Mouse (Mus musculus): Measurements from ENCODE around the gene Hdac10. TPM values are rescaled to one million over a fixed set of nuclear protein-coding genes. Genes with fewer than 3 reads are reported as not detected.

The Hdac10 gene
- total and polyA plus RNA-seq, 3 experiments, result 8.2 to 17.7 (median 9.5) TPM

GRCm38 (mm10) chr15:89171526-89172051 is 43.1 kb upstream of the Hdac10 start:
- Histone ChIP-seq H3K4me1 (ENCODE audit: control insufficient read depth in 1 of 2, insufficient read depth in 2 of 2) (peaks cover 11 to 51% of the 10 kb centered on the region in 2 experiments; a peak in 3 of 4 replicates), H3K27me3 (replicated peaks) (peaks cover 1% of the 10 kb centered on the region), H3K27ac (ENCODE audit: insufficient read depth, low read depth) (no peak overlapping the region), H3K9ac (ENCODE audit: insufficient read depth, low read depth) (no peak overlapping the region), H3K4me2 (ENCODE audit: insufficient read depth, low read depth, poor library complexity, severe bottlenecking) (no peak overlapping the region; the same call in 1 of the 2 replicates), H3K4me3 (replicated peaks in 1 of 3; ENCODE audit: low read depth in 2 of 3, low read length in 2 of 3, poor library complexity in 1 of 3) (no peak overlapping the region), H3K9me3 (replicated peaks; ENCODE audit: low read length) (no peaks in the 10 kb centered on the region), H3K36me3 (replicated peaks in 1 of 2; ENCODE audit: control insufficient read depth in 1 of 2, insufficient read depth in 1 of 2, low read length in 1 of 2) (peaks cover 10 to 13% of the 10 kb centered on the region in 2 experiments), H3K79me2 (replicated peaks; ENCODE audit: control insufficient read depth, extremely low read depth, insufficient read depth, poor library complexity, severe bottlenecking) (no peaks in the 10 kb centered on the region)
- dilution Hi-C loops (cut with MboI; ENCODE audit: extremely low pct_ligation_motif_present, extremely low pct_unique_long_range_greater_than_20kb, low sequenced_read_pairs), result no loop called here
- in situ Hi-C loops (cut with MboI; ENCODE audit: low pct_ligation_motif_present, low pct_unique_long_range_greater_than_20kb, low sequenced_read_pairs), result loop anchor here (5.0 kb wide), 1 partner anchor 36 kb away; no protein-coding TSS in a partner anchor
- no peak for TF ChIP-seq JUND (conservative IDR thresholded peaks at IDR 0.05; ENCODE audit: low read depth, low read length)
- no peak for TF ChIP-seq KAT2A (IDR thresholded peaks at IDR 0.05; ENCODE audit: insufficient replicate concordance, low read length)
- no peak for TF ChIP-seq SIN3A (IDR thresholded peaks at IDR 0.05; ENCODE audit: low read length)
- TF ChIP-seq USF1 (IDR thresholded peaks at IDR 0.05; ENCODE audit: low read depth, low read length), result no peak
- TF ChIP-seq SMC3 (IDR thresholded peaks at IDR 0.05; ENCODE audit: low read depth, low read length), result no peak
- no peak for TF ChIP-seq IRF4 (IDR thresholded peaks at IDR 0.05; ENCODE audit: low read depth, low read length)
- no peak for TF ChIP-seq ZC3H11A (IDR thresholded peaks at IDR 0.05; ENCODE audit: low read depth, low read length)
- no peak for TF ChIP-seq EP300 (IDR thresholded peaks at IDR 0.05; ENCODE audit: low read length)
- no peak for TF ChIP-seq POLR2A (IDR thresholded peaks at IDR 0.05; ENCODE audit: low read depth, low read length)
- TF ChIP-seq CHD1 (IDR thresholded peaks at IDR 0.05; ENCODE audit: low read depth, low read length), result no peak
- TF ChIP-seq ZKSCAN1 (IDR thresholded peaks at IDR 0.05; ENCODE audit: borderline replicate concordance, low read depth, low read length), result no peak
- no peak for TF ChIP-seq CHD2 (IDR thresholded peaks at IDR 0.05; ENCODE audit: low read length)
- TF ChIP-seq NELFE (IDR thresholded peaks at IDR 0.05; ENCODE audit: low read depth, low read length), result no peak
- no peak for TF ChIP-seq ZMIZ1 (IDR thresholded peaks at IDR 0.05; ENCODE audit: low read depth, low read length)
- DNase-seq (ENCODE audit: extremely low read depth), result no peak

DNA sequence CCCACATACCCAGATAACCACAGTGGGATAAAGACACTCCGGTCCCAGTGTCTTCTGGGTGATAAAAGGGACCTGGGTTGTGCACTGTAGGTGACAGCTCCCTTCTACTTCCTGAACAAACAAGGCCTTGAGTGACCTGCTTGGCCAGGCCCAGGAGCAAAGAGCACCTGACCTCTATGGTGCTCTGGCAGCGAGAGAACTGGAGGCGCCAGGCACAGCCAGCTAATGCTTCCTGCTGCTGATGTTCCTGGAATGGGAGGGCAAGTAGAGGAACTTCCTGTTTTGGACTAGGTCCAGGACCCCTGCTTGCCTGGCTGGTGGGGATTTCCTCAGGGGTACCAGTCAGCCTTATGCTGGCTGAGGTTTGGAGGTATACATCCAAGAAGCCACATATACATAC is 41.6 kb upstream of the Hdac10 start:
- Histone ChIP-seq H3K9ac (ENCODE audit: insufficient read depth, low read depth) (no peak overlapping the region), H3K27me3 (replicated peaks) (peaks cover 1% of the 10 kb centered on the region), H3K9me3 (replicated peaks; ENCODE audit: low read length) (no peaks in the 10 kb centered on the region), H3K4me2 (ENCODE audit: insufficient read depth, low read depth, poor library complexity, severe bottlenecking) (no peak overlapping the region), H3K36me3 (replicated peaks in 1 of 2; ENCODE audit: control insufficient read depth in 1 of 2, insufficient read depth in 1 of 2, low read length in 1 of 2) (peaks cover 19 to 27% of the 10 kb centered on the region in 2 experiments), H3K27ac (ENCODE audit: insufficient read depth, low read depth) (no peak overlapping the region), H3K4me1 (ENCODE audit: control insufficient read depth in 1 of 2, insufficient read depth in 2 of 2) (peaks cover 11 to 51% of the 10 kb centered on the region in 2 experiments; a peak in 3 of 4 replicates), H3K79me2 (replicated peaks; ENCODE audit: control insufficient read depth, extremely low read depth, insufficient read depth, poor library complexity, severe bottlenecking) (no peaks in the 10 kb centered on the region), H3K4me3 (replicated peaks in 1 of 3; ENCODE audit: low read depth in 2 of 3, low read length in 2 of 3, poor library complexity in 1 of 3) (no peak overlapping the region)
- DNase-seq (ENCODE audit: extremely low read depth), result no peak
- dilution Hi-C loops (cut with MboI; ENCODE audit: extremely low pct_ligation_motif_present, extremely low pct_unique_long_range_greater_than_20kb, low sequenced_read_pairs) (no loop called here), in situ Hi-C loops (cut with MboI; ENCODE audit: low pct_ligation_motif_present, low pct_unique_long_range_greater_than_20kb, low sequenced_read_pairs) (loop anchor here (5.0 kb wide), 1 partner anchor 37 kb away; no protein-coding TSS in a partner anchor)
- TF ChIP-seq MAZ (IDR thresholded peaks at IDR 0.05; ENCODE audit: low read depth, low read length) (no peak), HCFC1 (IDR thresholded peaks at IDR 0.05; ENCODE audit: low read depth, low read length) (no peak), TBP (conservative IDR thresholded peaks at IDR 0.05; ENCODE audit: low read depth, low read length) (no peak), KAT2A (IDR thresholded peaks at IDR 0.05; ENCODE audit: insufficient replicate concordance, low read length) (no peak), MXI1 (IDR thresholded peaks at IDR 0.05; ENCODE audit: low read depth, low read length) (no peak), MYC (IDR thresholded peaks at IDR 0.05; ENCODE audit: low read depth, low read length) (no peak), RAD21 (IDR thresholded peaks at IDR 0.05; ENCODE audit: low read depth, low read length) (no peak), TCF12 (IDR thresholded peaks at IDR 0.05; ENCODE audit: low read depth, low read length) (no peak), POLR2AphosphoS2 (IDR thresholded peaks at IDR 0.05; ENCODE audit: low read depth, low read length) (no peak), USF2 (conservative IDR thresholded peaks at IDR 0.05; ENCODE audit: low read depth, low read length) (no peak), EP300 (IDR thresholded peaks at IDR 0.05; ENCODE audit: low read length) (no peak), MAFK (IDR thresholded peaks at IDR 0.05; ENCODE audit: insufficient replicate concordance, low read length) (no peak), MEF2A (IDR thresholded peaks at IDR 0.05; ENCODE audit: borderline replicate concordance, low read depth, low read length) (no peak), CTCF (conservative IDR thresholded peaks at IDR 0.05 in 1 of 2, IDR thresholded peaks at IDR 0.05 in 1 of 2; ENCODE audit: low read depth in 2 of 2, low read length in 2 of 2) (no peak), ZNF384 (IDR thresholded peaks at IDR 0.05; ENCODE audit: low read depth, low read length) (no peak), JUN (IDR thresholded peaks at IDR 0.05; ENCODE audit: insufficient read depth, low read depth, low read length) (no peak)
